Mouse (Mus musculus): ENCODE measurements at regions not wholly inside any gene's neighbourhood (a gene's known extent, or its start where the extent isn't known, plus 50 kb on each side); places are given as distances from the start of the nearest gene placed in this dataset.

GRCm38 (mm10) chr13:57365096-57365495 is 469.3 kb upstream of the Trpc7 start:
- DNase-seq (ENCODE audit: low spot score), result no peak

- no peak for DNase-seq (ENCODE audit: low spot score)
Observed at GRCm38 (mm10) chr13:57364396-57364795, 468.6 kb upstream of the Trpc7 start.

DNA sequence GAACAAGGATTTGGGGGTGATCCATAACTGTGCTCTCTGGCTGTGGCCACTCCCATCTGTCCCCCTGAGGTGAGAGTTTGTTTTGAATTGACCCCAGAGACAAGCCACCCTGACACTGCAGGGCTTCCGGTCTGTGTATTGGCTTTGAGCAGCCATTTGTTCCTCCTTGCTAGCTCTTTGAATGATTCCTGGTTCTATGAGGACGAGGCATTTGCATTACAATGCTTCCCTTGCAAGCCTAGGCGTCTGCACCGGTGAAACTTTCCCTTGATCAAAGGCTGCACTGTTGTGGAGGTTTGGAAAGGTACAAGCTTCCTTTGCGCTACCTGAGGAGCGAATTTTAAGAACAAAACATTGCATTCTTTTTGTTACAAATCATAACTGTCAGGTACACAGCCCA is 466.8 kb upstream of the Trpc7 start:
- no peak for DNase-seq (ENCODE audit: low spot score)

GRCm38 (mm10) chr13:57361286-57361685 is 465.5 kb upstream of the Trpc7 start:
- no peak for DNase-seq (ENCODE audit: low spot score)

- DNase-seq (ENCODE audit: low spot score), result no peak
Observed at GRCm38 (mm10) chr13:57354606-57355005, 458.8 kb upstream of the Trpc7 start.

GRCm38 (mm10) chr13:57353976-57354375 is 458.2 kb upstream of the Trpc7 start:
- no peak for DNase-seq (ENCODE audit: low spot score)

GRCm38 (mm10) chr13:57350828-57351227 is 455.0 kb upstream of the Trpc7 start:
- no peak for DNase-seq (ENCODE audit: low spot score)

- no peak for DNase-seq (ENCODE audit: low spot score)
Observed at GRCm38 (mm10) chr13:57338676-57339075, 442.9 kb upstream of the Trpc7 start.

DNA sequence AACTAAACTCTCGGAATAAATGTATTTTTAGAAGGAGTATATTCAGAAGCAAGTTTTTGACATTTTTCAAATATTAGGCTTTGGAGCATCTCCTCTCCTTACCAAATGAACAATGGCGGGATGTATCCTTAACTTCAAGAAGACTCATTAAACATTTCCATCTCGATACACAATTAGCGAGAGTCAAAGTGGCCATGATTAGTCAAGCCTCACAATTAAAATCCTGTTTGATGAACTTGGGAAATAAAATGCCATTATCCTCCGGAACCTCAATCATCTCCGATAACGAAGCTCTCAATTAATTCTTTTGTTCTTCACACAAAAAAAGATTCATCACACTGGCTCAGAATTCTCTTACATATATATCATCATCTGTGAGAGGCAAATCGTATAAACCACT is 440.8 kb upstream of the Trpc7 start:
- DNase-seq (ENCODE audit: low spot score), result no peak

DNA sequence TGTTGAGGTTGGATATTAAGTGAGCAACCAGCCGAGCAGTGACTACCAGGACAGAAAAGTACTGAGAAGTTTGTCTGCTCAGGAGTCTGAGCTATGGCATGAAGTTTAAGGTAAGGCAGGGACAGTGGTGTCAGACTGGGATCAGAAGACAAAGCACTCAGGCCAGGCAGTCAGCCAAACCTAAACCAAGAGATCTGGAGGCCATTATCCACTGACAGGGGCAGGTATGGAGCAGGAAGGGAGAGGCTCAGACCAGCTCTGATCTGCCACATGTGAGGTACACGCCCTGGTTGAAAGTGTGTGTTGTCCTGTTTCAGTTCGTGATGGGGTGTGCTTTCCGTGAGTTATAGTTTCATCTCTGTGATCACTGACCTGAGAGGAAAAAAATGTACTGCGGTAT is 437.2 kb upstream of the Trpc7 start:
- DNase-seq (ENCODE audit: low spot score), result no peak

GRCm38 (mm10) chr13:57331868-57332267 is 436.1 kb upstream of the Trpc7 start:
- no peak for DNase-seq (ENCODE audit: low spot score)

- DNase-seq (ENCODE audit: low spot score), result no peak
Observed at GRCm38 (mm10) chr13:57325306-57325925, 429.6 kb upstream of the Trpc7 start.

- DNase-seq (ENCODE audit: low spot score), result no peak
Observed at GRCm38 (mm10) chr13:57316211-57317005, 420.6 kb upstream of the Trpc7 start.

DNA sequence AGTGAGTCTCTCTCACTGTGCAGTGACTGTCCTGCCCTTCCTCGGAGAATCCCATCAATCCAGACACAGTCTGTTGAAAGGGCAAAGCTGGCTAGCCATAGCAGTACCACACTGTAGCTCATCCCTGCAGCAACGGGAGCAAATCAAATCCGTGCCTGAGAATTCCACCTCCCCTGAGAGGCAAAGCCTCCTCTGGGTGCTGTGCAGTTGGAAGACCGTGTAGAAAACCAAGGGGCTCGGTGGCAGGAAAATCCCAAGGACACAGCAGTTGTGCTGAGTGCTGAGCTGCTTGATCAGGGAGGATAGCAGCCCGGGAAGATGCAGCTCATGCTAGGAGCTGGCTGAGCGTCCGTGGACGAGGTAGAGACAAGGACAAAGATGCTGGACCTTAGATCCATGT is 418.7 kb upstream of the Trpc7 start:
- DNase-seq (ENCODE audit: low spot score), result no peak

DNA sequence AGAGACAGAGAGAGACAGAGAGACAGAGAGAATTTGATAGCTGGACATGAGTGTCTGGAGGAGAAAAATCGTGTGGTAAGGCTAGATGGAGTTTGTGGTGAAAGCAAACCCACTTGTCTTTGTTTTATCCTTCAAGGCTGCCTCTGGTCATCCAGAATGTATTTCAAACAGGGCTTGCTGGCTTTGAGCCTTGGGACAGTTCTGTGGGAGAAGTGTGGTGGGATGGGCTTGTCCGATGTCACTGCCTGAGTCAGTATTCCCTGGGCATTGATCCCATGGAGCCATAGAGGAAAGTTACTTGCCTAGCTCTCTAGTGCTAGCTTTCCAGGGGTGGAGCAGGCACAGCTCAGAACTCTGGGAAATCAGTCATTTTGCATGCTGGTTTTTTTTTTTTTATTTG is 417.9 kb upstream of the Trpc7 start:
- no peak for DNase-seq (ENCODE audit: low spot score)

DNA sequence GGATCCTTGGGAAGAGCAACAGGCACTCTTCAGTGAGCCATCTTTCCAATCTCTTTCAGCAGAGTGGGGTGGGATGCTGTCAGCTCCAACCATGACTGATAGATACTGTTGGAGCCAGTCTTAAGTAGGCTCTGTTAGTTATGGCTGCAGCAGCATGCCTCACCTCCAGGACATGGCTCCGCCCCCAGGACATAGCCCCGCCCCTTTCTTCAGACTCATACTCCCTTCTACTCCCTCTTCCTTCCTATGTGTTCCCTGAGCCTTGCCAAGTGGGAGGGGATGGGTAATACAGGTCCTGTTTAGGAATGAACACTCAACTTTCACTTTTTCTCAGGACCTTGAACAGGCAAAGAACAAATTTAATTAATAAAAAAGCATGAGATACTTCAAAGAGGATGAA is 415.4 kb upstream of the Trpc7 start:
- DNase-seq (ENCODE audit: low spot score), result no peak

GRCm38 (mm10) chr13:57309618-57310017 is 413.8 kb upstream of the Trpc7 start:
- DNase-seq (ENCODE audit: low spot score), result no peak

- no peak for DNase-seq (ENCODE audit: low spot score)
Observed at GRCm38 (mm10) chr13:57307971-57308903, 412.4 kb upstream of the Trpc7 start.

GRCm38 (mm10) chr13:57305586-57305985 is 409.8 kb upstream of the Trpc7 start:
- DNase-seq (ENCODE audit: low spot score), result no peak

DNA sequence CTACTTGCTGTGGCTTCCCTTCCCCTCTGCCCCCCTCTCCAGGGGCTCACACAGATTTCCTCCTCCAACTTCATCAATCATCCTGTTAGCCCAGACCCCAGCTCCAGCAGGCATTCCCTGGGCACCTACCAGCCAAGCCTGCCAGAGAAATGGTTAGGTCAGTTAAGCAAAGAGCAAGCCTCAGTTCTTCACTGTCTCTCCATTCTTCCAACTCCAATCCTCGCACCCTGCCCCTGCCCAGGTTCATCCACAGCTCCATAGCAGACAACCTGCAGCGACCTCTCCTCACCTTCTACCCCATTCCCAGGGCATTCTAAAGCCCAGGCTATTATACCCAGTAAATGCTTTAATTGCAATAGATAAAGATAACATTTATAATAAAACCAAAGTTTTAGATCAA is 408.0 kb upstream of the Trpc7 start:
- no peak for DNase-seq (ENCODE audit: low spot score)

GRCm38 (mm10) chr13:57291737-57292490 is 396.1 kb upstream of the Trpc7 start:
- no peak for DNase-seq (ENCODE audit: low spot score)

DNA sequence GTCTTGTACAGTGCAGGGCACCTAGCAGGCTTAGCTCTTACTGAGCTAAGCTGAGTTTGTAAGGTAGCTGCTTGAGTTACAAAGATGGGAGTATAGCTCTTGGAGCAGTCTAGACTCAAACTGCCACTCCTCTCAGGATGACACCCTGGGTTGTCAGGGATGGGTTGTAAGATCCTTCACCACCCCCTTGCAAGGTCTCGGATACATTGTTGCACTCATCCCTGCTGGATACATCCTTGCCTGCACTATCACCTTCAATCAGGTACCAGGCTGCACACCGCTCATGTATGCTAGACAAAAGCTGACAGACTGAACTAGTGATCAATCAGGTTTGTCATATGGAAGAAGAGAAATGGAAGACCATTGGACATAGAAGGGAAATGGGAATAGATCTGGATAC is 390.4 kb upstream of the Trpc7 start:
- no peak for DNase-seq (ENCODE audit: low spot score)
